Mouse (Mus musculus) urinary bladder, adult 2 months (tissue): ENCODE results near the gene Rbms3. TPM values are rescaled to one million over a fixed set of nuclear protein-coding genes. Genes with fewer than 3 reads are reported as not detected.

Source experiments
- DNase-seq: peaks from one replicate; pipeline ENCODE4 v3.0.0; 2022; ENCODE audit warnings: low spot score
- polyA plus RNA-seq: library from polyadenylated mRNA; depleted of rRNA; stranded (reverse); fragments of >200 nt; gene quantifications from 2 replicates; pipeline ENCODE4 v1.2.3, GENCODE M21; 2012

Rbms3 gene
- polyA plus RNA-seq, 1 experiment = 20.8 TPM

DNA sequence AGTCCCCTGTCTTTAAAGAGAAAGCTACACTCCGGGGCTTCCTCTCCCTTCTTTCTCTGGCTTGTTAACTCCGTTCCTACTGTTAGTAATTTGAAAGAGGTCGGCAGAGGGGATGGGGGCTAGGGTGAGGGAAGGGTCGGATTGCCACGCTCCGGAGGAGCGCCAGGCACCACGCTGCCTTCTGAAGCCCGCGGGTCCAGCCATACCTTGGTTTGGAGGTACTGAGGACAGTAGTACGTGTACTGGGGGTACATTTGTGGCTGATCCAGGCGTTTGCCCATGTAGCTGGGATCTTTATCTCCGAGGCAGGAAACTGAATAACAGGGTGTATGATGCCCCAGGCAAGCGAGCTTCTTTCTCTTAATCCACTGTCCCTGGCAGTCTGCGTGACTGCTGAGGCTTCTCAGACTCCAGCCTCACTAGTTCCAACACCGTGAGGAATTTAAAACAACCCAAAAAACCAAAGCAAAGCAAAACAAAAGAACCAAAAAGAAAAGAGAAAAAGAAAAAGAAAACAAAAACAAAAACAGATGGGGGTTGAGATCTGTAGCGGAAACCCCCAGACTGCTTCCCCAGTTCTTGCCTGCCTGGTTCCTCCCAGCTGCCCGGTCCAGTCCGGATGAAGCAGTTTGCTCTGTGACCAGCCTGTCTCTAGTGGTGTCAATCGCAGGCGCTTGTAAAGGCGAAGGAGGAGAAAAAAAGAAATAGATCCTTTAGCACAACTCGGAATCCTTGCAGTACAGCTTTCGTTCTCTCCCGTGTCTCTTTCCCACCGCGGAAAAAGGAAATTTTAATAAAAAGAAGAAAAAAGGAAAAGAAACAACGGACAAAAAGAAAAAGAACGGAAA is 378.0 kb downstream of the Rbms3 start:
- DNase-seq = peak; percentile 55

DNA sequence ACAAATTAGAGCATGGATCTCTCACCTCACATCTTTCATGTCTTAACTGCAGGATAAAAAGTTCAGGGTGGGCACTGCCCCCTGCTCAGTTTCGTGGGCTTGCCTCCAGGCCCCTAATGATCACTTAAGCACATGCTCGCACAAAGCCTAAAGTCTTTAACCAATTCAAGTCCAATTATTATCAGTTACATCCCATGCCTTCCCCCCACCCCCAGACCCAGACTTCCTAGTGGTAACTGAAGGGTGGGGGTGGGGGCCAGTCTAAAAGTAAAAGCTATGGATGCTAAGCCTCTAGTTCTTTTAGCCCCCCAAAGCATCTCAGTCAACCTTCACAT is 378.9 kb downstream of the Rbms3 start:
- no peak for DNase-seq

DNA sequence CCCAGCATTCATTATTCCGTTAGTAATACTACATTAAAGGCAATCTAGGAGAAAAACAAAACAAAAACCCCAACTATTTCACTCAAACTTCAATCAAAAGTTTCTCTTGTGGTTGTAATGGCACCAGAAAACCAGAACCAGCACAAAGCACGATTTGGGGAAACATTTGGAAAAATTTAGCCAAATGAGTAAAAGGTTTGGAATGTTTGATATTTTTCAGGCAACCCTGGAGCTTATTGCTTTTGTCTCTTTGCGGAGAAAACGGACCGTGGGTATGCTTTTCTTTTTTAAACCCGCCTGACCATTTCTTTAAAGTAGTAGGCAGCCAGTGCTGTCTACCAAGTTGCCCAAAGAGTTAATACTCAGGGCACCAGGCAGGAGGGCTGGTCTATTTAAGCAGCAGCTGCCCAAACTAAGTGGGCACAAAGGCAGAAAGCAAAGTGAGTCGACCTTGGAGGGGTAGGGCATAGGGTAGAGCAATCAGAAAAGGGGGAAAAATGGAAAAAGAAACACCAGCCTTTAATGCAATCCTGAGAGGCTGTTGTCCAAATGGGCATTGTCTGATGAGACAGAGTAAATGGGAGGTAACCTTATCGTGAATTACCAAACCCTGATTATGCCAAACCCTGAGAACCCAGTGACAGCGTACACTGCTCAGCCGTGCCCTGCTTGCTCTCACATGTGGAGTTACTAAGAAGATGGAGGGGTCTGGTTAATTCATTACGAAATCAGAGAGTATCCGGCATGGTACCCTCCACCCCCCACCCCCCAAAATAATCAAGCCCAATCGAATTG is 379.5 kb downstream of the Rbms3 start:
- no peak for DNase-seq

DNA sequence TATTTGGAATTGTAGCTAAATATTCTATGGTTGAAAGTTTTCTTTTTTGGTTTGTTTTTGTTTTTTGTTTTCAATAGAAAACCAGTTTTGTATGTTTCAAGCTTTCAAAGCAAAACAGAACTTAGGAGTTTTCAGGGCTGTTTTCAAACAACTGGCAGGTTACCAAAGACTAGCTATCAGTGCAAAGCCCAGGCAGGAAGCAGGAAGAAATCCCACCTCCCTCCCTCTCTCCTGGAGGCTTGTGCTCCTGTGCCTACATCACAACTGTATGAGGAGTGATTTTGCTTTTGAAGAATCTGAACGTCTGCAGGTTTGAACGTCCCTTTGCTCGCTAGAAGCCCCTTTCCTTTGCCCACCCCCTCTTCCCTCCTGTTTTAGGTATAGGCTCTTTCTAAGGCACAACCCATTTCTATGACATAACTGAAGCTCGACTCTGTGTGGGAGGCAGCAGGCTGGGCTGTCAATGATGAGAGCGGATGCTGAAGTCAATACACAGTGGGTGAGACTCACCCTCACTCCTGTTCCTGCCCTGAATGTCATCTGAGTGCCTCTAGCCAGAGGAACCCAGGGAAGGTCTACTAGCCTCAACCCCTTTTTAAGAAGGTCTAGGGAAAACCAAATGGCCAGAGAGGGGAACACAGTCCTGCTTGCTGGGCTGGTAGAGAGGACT is 382.3 kb downstream of the Rbms3 start:
- DNase-seq = no peak

DNA sequence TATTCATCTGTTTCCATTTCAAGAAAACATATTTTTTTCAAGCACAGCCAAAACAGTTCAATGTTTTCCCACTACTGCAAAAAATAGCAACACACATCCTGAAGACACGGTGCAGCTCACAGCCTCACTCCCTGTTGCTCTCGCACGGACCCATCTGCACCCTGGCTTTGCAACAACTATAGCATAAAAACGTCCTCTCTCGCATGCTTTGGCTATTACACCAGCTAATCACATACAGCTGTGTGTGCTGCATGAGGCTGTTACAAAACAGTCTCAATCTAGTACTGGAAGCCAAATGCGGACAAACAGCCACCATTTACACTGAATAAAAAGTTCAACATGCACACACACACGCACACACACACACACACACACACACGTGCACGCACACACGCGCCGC is 383.5 kb downstream of the Rbms3 start:
- DNase-seq = no peak

- DNase-seq = no peak
Measured at GRCm38 (mm10) chr9:117243365-117243764, 386.3 kb downstream of the Rbms3 start.

- DNase-seq = no peak
Measured at GRCm38 (mm10) chr9:117234726-117235075, 395.0 kb downstream of the Rbms3 start.

GRCm38 (mm10) chr9:117234065-117234725 is 395.5 kb downstream of the Rbms3 start:
- DNase-seq = no peak

DNA sequence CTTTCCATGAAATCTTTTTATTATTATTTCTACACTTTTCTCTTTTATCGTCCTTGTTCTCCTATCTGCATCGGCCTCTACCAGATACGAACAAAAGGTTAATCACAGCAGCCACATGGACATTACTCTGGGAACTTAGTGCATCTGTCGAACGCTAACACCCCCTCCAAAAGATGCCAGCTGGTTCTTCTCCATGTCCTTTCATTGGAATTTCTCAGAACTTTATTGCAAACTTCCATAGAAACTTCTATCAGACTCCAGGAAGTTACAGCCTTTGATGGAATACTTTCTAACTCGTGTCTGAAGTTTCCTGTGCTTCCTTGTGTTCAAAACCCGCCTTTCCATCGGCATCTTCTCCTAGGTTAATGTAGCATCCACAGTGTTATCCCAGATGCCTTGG is 407.0 kb downstream of the Rbms3 start:
- no peak for DNase-seq

- DNase-seq = no peak
Measured at GRCm38 (mm10) chr9:117221481-117221880, 408.2 kb downstream of the Rbms3 start.

DNA sequence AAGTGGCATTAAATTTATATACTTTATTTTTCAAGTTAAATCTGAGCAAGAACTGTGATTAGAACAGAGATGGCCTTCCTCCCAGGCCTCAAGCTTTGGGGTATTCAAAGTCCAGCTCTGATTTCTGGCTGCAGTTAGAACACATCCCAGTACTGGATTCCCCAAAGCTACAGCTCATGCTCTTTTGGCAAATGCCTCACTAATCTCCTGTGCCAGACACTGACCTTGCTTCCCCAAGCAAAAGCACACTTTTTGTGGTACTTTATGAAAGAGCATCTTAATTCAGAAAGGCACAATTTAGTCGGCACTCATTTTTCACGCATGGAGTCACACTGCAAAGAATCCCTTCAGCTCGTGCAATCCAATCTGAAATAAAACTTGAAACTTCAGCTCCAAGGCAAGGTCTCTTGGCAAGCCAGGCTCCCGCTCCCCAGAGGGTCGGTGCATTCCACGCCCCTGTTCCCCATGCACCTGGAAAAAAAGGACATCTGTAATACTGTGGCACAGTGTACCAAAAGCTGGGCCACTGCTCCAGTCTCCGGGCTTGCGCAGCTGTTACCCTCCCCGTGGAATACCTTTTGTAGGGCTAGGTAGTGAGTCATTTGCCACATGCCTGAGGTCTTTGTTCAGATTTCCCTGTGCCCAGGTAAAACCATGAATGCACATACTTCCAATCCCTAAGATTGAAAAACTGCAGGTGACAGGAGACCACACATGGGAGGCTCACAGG is 413.5 kb downstream of the Rbms3 start:
- DNase-seq = no peak

- no peak for DNase-seq
Measured at GRCm38 (mm10) chr9:117212023-117212422, 417.7 kb downstream of the Rbms3 start.

GRCm38 (mm10) chr9:117210344-117210743 is 419.4 kb downstream of the Rbms3 start:
- DNase-seq = no peak

GRCm38 (mm10) chr9:117205395-117205794 is 424.3 kb downstream of the Rbms3 start:
- DNase-seq = no peak

DNA sequence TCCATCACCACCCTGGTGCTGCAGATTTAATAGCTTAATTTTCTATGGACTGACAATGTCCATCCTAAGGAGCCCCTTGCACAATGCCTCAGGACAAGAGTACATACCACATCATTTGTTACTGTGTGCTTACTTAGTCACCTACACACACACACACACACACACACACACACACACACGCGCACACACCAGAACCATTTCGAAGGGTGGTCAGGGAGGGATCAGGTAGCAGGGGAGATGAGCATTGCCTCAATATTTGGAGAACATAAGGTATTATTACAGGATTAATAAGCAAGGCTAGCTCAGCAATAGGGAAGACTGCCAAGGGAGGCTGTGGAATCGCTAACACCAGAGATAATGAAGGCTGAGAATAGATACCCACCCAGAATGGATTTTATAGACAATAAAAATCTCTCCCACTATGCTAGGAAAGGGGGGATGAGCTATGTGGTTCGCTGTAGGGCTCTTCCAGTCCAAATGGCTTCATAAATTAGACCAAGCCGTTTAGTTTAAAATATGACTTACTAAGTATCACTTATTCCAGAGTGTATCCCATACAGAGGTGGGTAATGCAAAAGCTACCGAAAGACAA is 429.6 kb downstream of the Rbms3 start:
- no peak for DNase-seq

DNA sequence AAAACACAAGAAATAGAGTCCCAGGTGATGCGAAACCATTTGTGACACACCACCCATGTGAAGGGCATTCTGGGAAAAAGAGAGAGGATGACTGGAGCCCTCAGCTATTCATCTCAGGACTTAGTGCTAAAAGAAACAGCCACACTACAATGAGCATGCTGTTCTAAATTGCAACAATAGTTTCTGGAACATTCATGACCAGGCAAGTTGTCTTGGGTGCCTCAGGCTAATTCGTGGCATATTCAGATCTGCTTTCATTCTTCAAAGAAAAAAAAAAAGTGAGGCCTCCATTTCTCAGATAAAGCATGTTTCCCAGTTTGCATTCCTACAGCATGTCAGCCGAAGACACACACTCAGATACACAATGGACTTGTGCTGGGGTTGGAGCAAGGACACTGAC is 432.2 kb downstream of the Rbms3 start:
- DNase-seq = no peak

- DNase-seq = no peak
Measured at GRCm38 (mm10) chr9:117192565-117193540, 436.9 kb downstream of the Rbms3 start.

GRCm38 (mm10) chr9:117192093-117192492 is 437.6 kb downstream of the Rbms3 start:
- no peak for DNase-seq

DNA sequence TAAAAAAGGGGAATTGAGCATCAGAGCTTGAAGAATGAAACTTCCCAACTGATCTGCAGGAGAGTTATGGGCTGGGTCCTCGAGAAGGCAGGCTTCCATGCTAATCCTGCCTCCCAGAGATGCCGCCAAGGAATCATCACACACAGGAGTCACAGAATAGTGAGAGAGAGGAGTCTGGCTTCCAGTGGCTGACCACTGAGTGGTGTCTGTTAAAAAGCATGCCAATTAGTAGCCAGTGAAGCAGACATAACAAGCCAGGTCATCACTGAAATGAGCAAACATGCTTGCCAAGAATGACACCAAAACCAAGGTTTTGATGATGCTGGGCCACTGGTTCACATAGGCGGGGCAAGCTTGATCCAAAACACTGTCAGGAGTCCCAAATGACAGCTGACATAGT is 441.3 kb downstream of the Rbms3 start:
- no peak for DNase-seq
